8 mouse cellular contexts compared by ENCODE assay signal in the genomic region with DNA sequence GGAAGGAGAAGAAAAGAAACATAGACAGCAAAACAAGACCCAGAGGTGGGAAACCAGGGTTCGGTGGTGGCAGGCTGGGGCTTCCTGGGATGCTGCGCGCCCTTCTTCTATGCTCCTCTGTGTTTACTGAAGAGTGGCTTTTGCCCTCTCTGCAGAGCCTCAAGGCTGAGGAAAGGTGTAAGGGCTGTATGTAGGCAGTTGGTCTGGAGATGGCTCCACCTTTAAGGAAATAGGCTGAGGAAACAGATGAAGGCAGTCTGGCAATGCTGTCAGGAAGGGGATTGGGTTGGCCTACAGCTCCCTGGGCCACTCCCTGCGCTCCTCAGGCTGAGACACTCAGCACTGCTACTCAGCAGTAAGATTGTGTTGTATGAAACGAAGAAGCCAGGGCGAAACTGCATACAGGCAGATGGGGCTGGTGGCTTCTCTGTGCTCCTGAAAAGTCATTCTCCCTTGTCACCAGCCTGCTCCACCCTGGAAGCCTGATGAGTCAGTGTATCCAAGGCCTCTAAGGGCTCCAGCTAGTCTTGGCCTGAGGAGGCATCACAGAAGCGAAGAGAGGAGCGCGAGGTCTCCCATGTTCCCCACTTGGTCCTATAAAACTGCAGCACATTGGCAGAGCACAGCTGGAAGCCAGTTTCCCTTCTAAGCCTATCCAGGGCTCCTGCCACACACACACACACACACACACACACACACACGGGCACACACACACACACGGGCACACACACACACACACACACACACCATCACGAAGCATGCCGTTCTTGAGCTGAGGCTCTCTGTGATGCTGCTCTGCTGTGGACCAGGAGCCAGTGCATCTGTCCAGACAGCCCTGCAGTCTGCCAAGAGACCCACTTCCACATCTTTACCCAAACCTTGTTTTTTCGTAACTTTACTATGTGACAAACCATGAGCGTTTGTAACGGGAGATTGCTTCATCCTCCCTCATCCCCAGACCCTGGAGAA.
A peak's percentile ranks its signal among the peaks of the same experiment; 100 is the strongest.
DNase-seq lines count a peak whose midpoint lies in the region; ATAC-seq lines count a peak whose summit lies in the region.

No protein-coding gene starts in this region.

- H3K9ac ChIP-seq in midbrain, embryonic 13.5 days (replicated peaks), result 0 out of 2 replicates have a peak overlapping the region, but pooled peaks have one; percentile 21

- H3K27ac ChIP-seq in midbrain, embryonic 13.5 days, result peak overlapping the region; percentile 32; the same call in 1 of the 2 replicates

- H3K4me1 ChIP-seq in midbrain, embryonic 13.5 days (replicated peaks), result peaks cover 22% of the 10 kb centered on the region

- peak; percentile 53 for ATAC-seq in midbrain, embryonic 13.5 days

- no peaks in the 10 kb centered on the region for H3K27me3 ChIP-seq in midbrain, embryonic 13.5 days

- DNase-seq in adrenal gland, adult 2 months, result peak; percentile 46
- DNase-seq in adrenal gland, adult 18-20 months (ENCODE audit: low spot score in 2 of 2), result no peak
- peak; percentile 41 for DNase-seq in brain, adult 2 months (ENCODE audit: low read depth, low spot score)
- DNase-seq in heart, postnatal 10 days, result peak; percentile 27 to 37
- no peak for DNase-seq in thymus, postnatal 0 days (ENCODE audit: low spot score)
- DNase-seq in left cerebral cortex, adult 18-20 months (ENCODE audit: low spot score in 2 of 2), result no peak
- DNase-seq in liver, result no peak

- no peaks in the 10 kb centered on the region for H3K36me3 ChIP-seq in midbrain, embryonic 13.5 days

- H3K4me2 ChIP-seq in midbrain, embryonic 13.5 days (replicated peaks), result peak overlapping the region; percentile 27

- 43% methylated on average over 16 of the region's 16 CpGs for WGBS in midbrain, embryonic 13.5 days

- no peak overlapping the region for H3K4me3 ChIP-seq in midbrain, embryonic 13.5 days (replicated peaks)

- intact Hi-C loops in heart, postnatal 10 days (cut with DNase I), result loop anchor here (10.0 kb wide), 1 partner anchor 1006 kb away; a partner anchor contains a TSS

- H3K9me3 ChIP-seq in midbrain, embryonic 13.5 days, result no peaks in the 10 kb centered on the region

Comparison
In these comparisons a context has a peak if more than half of its experiments do, and no peak if none do; other contexts are left out.
1. DNase-seq: peak in adrenal gland, adult 2 months (single experiment), brain, adult 2 months (single experiment) and heart, postnatal 10 days (2 of 2); none in adrenal gland, adult 18-20 months (0 of 2), thymus, postnatal 0 days (single experiment), left cerebral cortex, adult 18-20 months (0 of 2) and liver (single experiment).